Mouse (Mus musculus) liver, postnatal 0 days (tissue): ENCODE results near the gene Gse1. TPM values are rescaled to one million over a fixed set of nuclear protein-coding genes. Genes with fewer than 3 reads are reported as not detected.

Source experiments
- ATAC-seq: fragments of 200-750 bp; cut with Nextera tagmentation; 2 replicates; pipeline ENCODE4 v1.8.0; 2017; ENCODE audit warnings: mild to moderate bottlenecking, moderate library complexity
- DNase-seq: peaks from one replicate; pipeline ENCODE4 v3.0.0-alpha.2; 2016
- H3K27ac ChIP-seq: fragments of 300-500 bp; sonication (generic); 2 replicates; pipeline ENCODE4 v1.5.1; 2014; ENCODE audit warnings: antibody characterized with exemption, moderate library complexity, mild to moderate bottlenecking, low read depth
- H3K27me3 ChIP-seq: fragments of 300-500 bp; sonication (generic); 2 replicates; pipeline ENCODE4 v1.6.1; 2014; ENCODE audit warnings: low read length, control low read depth, mixed read lengths; ENCODE audit not compliant: insufficient read depth
- H3K36me3 ChIP-seq: fragments of 300-500 bp; sonication (generic); replicated peaks from 2 replicates; pipeline ENCODE4 v1.6.1; 2014; ENCODE audit warnings: mild to moderate bottlenecking, control low read depth, low read length, moderate library complexity, mixed read lengths; ENCODE audit not compliant: insufficient read depth
- H3K4me1 ChIP-seq: fragments of 300-500 bp; sonication (generic); 2 replicates; pipeline ENCODE4 v1.6.1; 2014; ENCODE audit warnings: antibody characterized with exemption, mild to moderate bottlenecking, control low read depth; ENCODE audit not compliant: insufficient read depth
- H3K4me2 ChIP-seq: fragments of 300-500 bp; sonication (generic); 2 replicates; pipeline ENCODE4 v1.6.1; 2014; ENCODE audit warnings: low read depth, mild to moderate bottlenecking, low read length, moderate library complexity, mixed read lengths
- H3K4me3 ChIP-seq: fragments of 300-500 bp; sonication (generic); 2 replicates; pipeline ENCODE4 v1.5.1; 2014; ENCODE audit warnings: low read depth, low read length
- H3K9ac ChIP-seq: fragments of 300-500 bp; sonication (generic); replicated peaks from 2 replicates; pipeline ENCODE4 v1.6.1; 2014; ENCODE audit warnings: mild to moderate bottlenecking, moderate library complexity
- H3K9me3 ChIP-seq: fragments of 300-500 bp; sonication (generic); 2 replicates; pipeline ENCODE4 v1.6.1; 2016; ENCODE audit warnings: mild to moderate bottlenecking, control low read depth, low read length, mixed read lengths
- CTCF ChIP-seq: sonication (generic); IDR thresholded peaks from 2 replicates; pipeline ENCODE4 v1.5.1; 2016; ENCODE audit warnings: antibody characterized with exemption, low read depth
- EP300 ChIP-seq: IDR thresholded peaks from 2 replicates; pipeline ENCODE4 v1.6.1; 2016; ENCODE audit warnings: antibody characterized with exemption, low read depth, mild to moderate bottlenecking
- WGBS: fragments of 180-500 bp; shearing (Covaris S2); extraction: QIAGEN DNeasy Blood & Tissue Kit; methylation state at CpG from one replicate; pipeline ENCODE4 v1.1.7; 2014; ENCODE audit not compliant: insufficient replicate concordance; 5-methylcytosine and 5-hydroxymethylcytosine counted together
- polyA plus RNA-seq: library from polyadenylated mRNA; unstranded; fragments of >200 nt; fragmentation: Nextera tagmentation; extraction: Ambion mirVana; gene quantifications from 2 replicates; pipeline ENCODE4 v1.2.1, GENCODE M21; 2015

Gene Gse1
- polyA plus RNA-seq, 1 experiment from 2014 or later: 7.7 TPM

- WGBS: 59% methylated on average over 5 of the region's 5 CpGs
- TF ChIP-seq CTCF (no peak), EP300 (no peak)
- Histone ChIP-seq H3K4me2 (peak overlapping the region; percentile 50), H3K9ac (no peak overlapping the region; the same call in 1 of the 2 replicates), H3K36me3 (peaks cover 7% of the 10 kb centered on the region; the same call in 1 of the 2 replicates), H3K4me1 (peaks cover 93% of the 10 kb centered on the region), H3K27me3 (no peaks in the 10 kb centered on the region), H3K4me3 (no peak overlapping the region), H3K9me3 (no peaks in the 10 kb centered on the region), H3K27ac (peak overlapping the region; percentile 87)
- no peak for ATAC-seq
- no peak for DNase-seq
Measured at GRCm38 (mm10) chr8:120544155-120544554, 315.9 kb downstream of the Gse1 start.

- H3K27ac ChIP-seq: peak overlapping the region; percentile 53
Measured at GRCm38 (mm10) chr8:120547562-120547961, 319.3 kb downstream of the Gse1 start.

GRCm38 (mm10) chr8:120548313-120548761, 320.1 kb downstream of the Gse1 start:
- TF ChIP-seq CTCF (no peak), EP300 (no peak)
- Histone ChIP-seq H3K27ac (peak overlapping the region; percentile 53), H3K4me1 (peaks cover 63% of the 10 kb centered on the region), H3K9me3 (no peaks in the 10 kb centered on the region), H3K36me3 (peaks cover 12% of the 10 kb centered on the region; the same call in 1 of the 2 replicates), H3K27me3 (no peaks in the 10 kb centered on the region), H3K4me2 (no peak overlapping the region), H3K4me3 (no peak overlapping the region), H3K9ac (no peak overlapping the region)
- 74% methylated on average over 16 of the region's 16 CpGs for WGBS
- no peak for ATAC-seq
- no peak for DNase-seq

More at GRCm38 (mm10) chr8:120547562-120547961, 319.3 kb downstream of the Gse1 start:
- Histone ChIP-seq H3K27me3 (no peaks in the 10 kb centered on the region), H3K4me1 (peaks cover 70% of the 10 kb centered on the region), H3K4me2 (no peak overlapping the region), H3K4me3 (no peak overlapping the region), H3K9me3 (no peaks in the 10 kb centered on the region), H3K9ac (no peak overlapping the region), H3K36me3 (peaks cover 11% of the 10 kb centered on the region; the same call in 1 of the 2 replicates)
- no peak for DNase-seq
- TF ChIP-seq EP300: no peak
- no peak for TF ChIP-seq CTCF
- ATAC-seq: peak; percentile 16; the same call in 1 of the 2 replicates
- WGBS: 54% methylated on average over 9 of the region's 9 CpGs

GRCm38 (mm10) chr8:120549321-120549921, 321.2 kb downstream of the Gse1 start:
- H3K4me2 ChIP-seq: no peak overlapping the region

GRCm38 (mm10) chr8:120549922-120550321, 321.7 kb downstream of the Gse1 start:
- DNase-seq (no peak), ATAC-seq (no peak)
- 68% methylated on average over 11 of the region's 11 CpGs for WGBS
- Histone ChIP-seq H3K4me1 (peaks cover 47% of the 10 kb centered on the region), H3K27me3 (no peaks in the 10 kb centered on the region), H3K4me3 (no peak overlapping the region), H3K36me3 (peaks cover 26% of the 10 kb centered on the region), H3K9me3 (no peaks in the 10 kb centered on the region), H3K4me2 (no peak overlapping the region), H3K27ac (no peak overlapping the region), H3K9ac (no peak overlapping the region)
- TF ChIP-seq CTCF (no peak), EP300 (no peak)

More at GRCm38 (mm10) chr8:120549321-120549921, 321.2 kb downstream of the Gse1 start:
- Histone ChIP-seq H3K4me3 (no peak overlapping the region), H3K27ac (no peak overlapping the region), H3K9me3 (no peaks in the 10 kb centered on the region), H3K36me3 (peaks cover 23% of the 10 kb centered on the region), H3K27me3 (no peaks in the 10 kb centered on the region), H3K9ac (no peak overlapping the region), H3K4me1 (peaks cover 52% of the 10 kb centered on the region)
- TF ChIP-seq CTCF (no peak), EP300 (no peak)
- 65% methylated on average over 25 of the region's 25 CpGs for WGBS
- DNase-seq (no peak), ATAC-seq (no peak)

GRCm38 (mm10) chr8:120550430-120550829, 322.2 kb downstream of the Gse1 start:
- Histone ChIP-seq H3K9ac (no peak overlapping the region), H3K4me2 (no peak overlapping the region), H3K36me3 (peaks cover 26% of the 10 kb centered on the region), H3K27ac (no peak overlapping the region), H3K4me3 (no peak overlapping the region), H3K9me3 (no peaks in the 10 kb centered on the region), H3K4me1 (peaks cover 42% of the 10 kb centered on the region), H3K27me3 (no peaks in the 10 kb centered on the region)
- WGBS: 75% methylated on average over 12 of the region's 12 CpGs
- DNase-seq: no peak
- TF ChIP-seq EP300 (no peak), CTCF (no peak)
- no peak for ATAC-seq
